Mouse (Mus musculus) fat pad, adult 2 months (tissue): ENCODE results near the gene Ttc7b.

Experiments used
- DNase-seq: peaks from one replicate; pipeline ENCODE4 v3.0.0-alpha.2; 2011; ENCODE audit warnings: low read depth, low spot score; ENCODE audit errors: extremely low read depth

The Ttc7b gene

GRCm38 (mm10) chr12:100343554-100343953 is 177.1 kb downstream of the Ttc7b start:
- DNase-seq = no peak

- peak; percentile 14 for DNase-seq
These were observed 179.0 kb downstream of the Ttc7b start for GRCm38 (mm10) chr12:100341614-100342013.

GRCm38 (mm10) chr12:100340901-100341460 is 179.6 kb downstream of the Ttc7b start:
- no peak for DNase-seq

GRCm38 (mm10) chr12:100338055-100338454 is 182.6 kb downstream of the Ttc7b start:
- no peak for DNase-seq

- DNase-seq = no peak
These were observed 183.1 kb downstream of the Ttc7b start for GRCm38 (mm10) chr12:100337351-100338018.

GRCm38 (mm10) chr12:100336241-100336640 is 184.4 kb downstream of the Ttc7b start:
- no peak for DNase-seq

- no peak for DNase-seq
These were observed 188.8 kb downstream of the Ttc7b start for GRCm38 (mm10) chr12:100331806-100332205.

- no peak for DNase-seq
These were observed 190.4 kb downstream of the Ttc7b start for GRCm38 (mm10) chr12:100330234-100330633.

GRCm38 (mm10) chr12:100328998-100329397 is 191.6 kb downstream of the Ttc7b start:
- DNase-seq = no peak

- no peak for DNase-seq
These were observed 192.1 kb downstream of the Ttc7b start for GRCm38 (mm10) chr12:100328557-100328956.

GRCm38 (mm10) chr12:100326732-100327131 is 193.9 kb downstream of the Ttc7b start:
- DNase-seq = no peak

GRCm38 (mm10) chr12:100325618-100326017 is 195.0 kb downstream of the Ttc7b start:
- no peak for DNase-seq

GRCm38 (mm10) chr12:100325212-100325611 is 195.4 kb downstream of the Ttc7b start:
- no peak for DNase-seq

- no peak for DNase-seq
These were observed 197.0 kb downstream of the Ttc7b start for GRCm38 (mm10) chr12:100323641-100324040.

GRCm38 (mm10) chr12:100322225-100322624 is 198.4 kb downstream of the Ttc7b start:
- DNase-seq = no peak

GRCm38 (mm10) chr12:100321545-100321944 is 199.1 kb downstream of the Ttc7b start:
- no peak for DNase-seq

- no peak for DNase-seq
These were observed 200.9 kb downstream of the Ttc7b start for GRCm38 (mm10) chr12:100319746-100320145.

- DNase-seq = no peak
These were observed 202.7 kb downstream of the Ttc7b start for GRCm38 (mm10) chr12:100317936-100318335.

GRCm38 (mm10) chr12:100316094-100316493 is 204.5 kb downstream of the Ttc7b start:
- DNase-seq = no peak

- DNase-seq = no peak
These were observed 205.3 kb downstream of the Ttc7b start for GRCm38 (mm10) chr12:100315119-100315885.

GRCm38 (mm10) chr12:100313785-100314375 is 206.7 kb downstream of the Ttc7b start:
- DNase-seq = no peak

- no peak for DNase-seq
These were observed 207.4 kb downstream of the Ttc7b start for GRCm38 (mm10) chr12:100313209-100313608.
